ENCODE assay signal across 20 mouse cellular contexts in genomic region chr2:120454987-120455386, GRCm38 (mm10). TPM values are rescaled to one million over a fixed set of nuclear protein-coding genes. Genes with fewer than 3 reads are reported as not detected.
DNase-seq lines count a peak whose midpoint lies in the region; ATAC-seq lines count a peak whose summit lies in the region.
"Had no signal": no experiment of that assay in that cellular context is flagged by ENCODE, and none has a peak within 500 bp of the region (broad histone marks: within the 10 kb centered on the region; RNA-seq: fewer than 3 reads in every experiment).

No protein-coding gene starts in this region.

- ATAC-seq in hematopoietic stem cell, adult 5-6 weeks (replicated peaks in 1 of 2; ENCODE audit: insufficient read depth in 1 of 2, low FRiP score in 2 of 2, low TSS enrichment in 1 of 2, low read depth in 1 of 2, poor library complexity in 2 of 2, severe bottlenecking in 2 of 2): peak; percentile 25 to 32; a peak in 1 of 4 replicates
- ATAC-seq: intestine, embryonic 15.5 days; midbrain, embryonic 15.5 days had no signal

- peak; percentile 14 to 20 for DNase-seq in cerebellum, postnatal 10 days
- DNase-seq in cerebellum, postnatal 14 days: no peak
- DNase-seq in thymus, postnatal 0 days (ENCODE audit: low spot score): peak; percentile 87
- peak; percentile 72 for DNase-seq in thymus, postnatal 4 days
- DNase-seq in c-Kit-positive CD71-positive TER-119-positive erythroid progenitor cells, embryonic 14.5 days (ENCODE audit: low spot score): no peak
- no peak for DNase-seq in ovary, adult 18-20 months (ENCODE audit: low spot score)
- DNase-seq: adrenal gland, adult 8-10 months; cerebellum, adult 11-12 months; cerebellum, adult 9-11 months; gastrocnemius, postnatal 14 days; kidney, postnatal 14 days; layer of hippocampus, adult 9-11 months; liver, embryonic 13.5 days; lung, adult 2 months; lung, postnatal 10 days; right cerebral cortex, adult 18-20 months had no signal

RNA-seq across cellular contexts. Expression of gene Capn3, which starts 0.8 kb away (rescaled TPM):
- total RNA-seq in hematopoietic stem cell, adult 5-6 weeks (2017): 4.3 and 6.0 TPM in 2 replicates
- polyA plus RNA-seq in thymus, postnatal 0 days (2015; fragmentation: Nextera tagmentation; extraction: Ambion mirVana): 90.9 and 99.1 TPM in 2 replicates
- polyA plus RNA-seq: erythroblast, embryonic 14.5 days had no signal

RNA-seq across cellular contexts. Expression of gene Tmem87a, which starts 51.1 kb away (rescaled TPM):
- 62.5 and 65.4 TPM in 2 replicates for total RNA-seq in hematopoietic stem cell, adult 5-6 weeks (2017)
- polyA plus RNA-seq in thymus, postnatal 0 days (2015; fragmentation: Nextera tagmentation; extraction: Ambion mirVana): 21.7 and 26.1 TPM in 2 replicates

RNA-seq across cellular contexts. Expression of gene Ganc, which starts 51.3 kb away (rescaled TPM):
- 17.2 and 28.5 TPM in 2 replicates for total RNA-seq in hematopoietic stem cell, adult 5-6 weeks (2017)
- polyA plus RNA-seq in thymus, postnatal 0 days (2015; fragmentation: Nextera tagmentation; extraction: Ambion mirVana): 24.1 and 31.9 TPM in 2 replicates

Comparison
In these comparisons a context has a peak if more than half of its experiments do, and no peak if none do; other contexts are left out.
1. DNase-seq: peak in cerebellum, postnatal 10 days (2 of 2), thymus, postnatal 0 days (single experiment) and thymus, postnatal 4 days (single experiment); none in cerebellum, postnatal 14 days (0 of 2), c-Kit-positive CD71-positive TER-119-positive erythroid progenitor cells, embryonic 14.5 days (single experiment) and ovary, adult 18-20 months (single experiment).